Mouse (Mus musculus) urinary bladder, adult 18-20 months (tissue): ENCODE measurements around the gene Tspan9.
A peak's percentile ranks its signal among the peaks of the same experiment; 100 is the strongest.

Source experiments
- DNase-seq, 2 experiments: peaks; one replicate each; pipeline ENCODE4 v3.0.0; 2022; ENCODE audit warnings: low spot score in 2 of 2, mixed read lengths in 2 of 2

Gene Tspan9

GRCm38 (mm10) chr6:128133679-128134191, 9.7 kb downstream of the Tspan9 start:
- no peak for DNase-seq

GRCm38 (mm10) chr6:128132581-128132980, 10.8 kb downstream of the Tspan9 start:
- DNase-seq: no peak

GRCm38 (mm10) chr6:128131390-128131789, 12.0 kb downstream of the Tspan9 start:
- DNase-seq: no peak

- no peak for DNase-seq
These were observed 12.7 kb downstream of the Tspan9 start for GRCm38 (mm10) chr6:128130686-128131085.

GRCm38 (mm10) chr6:128129382-128129781, 14.0 kb downstream of the Tspan9 start:
- no peak for DNase-seq

- no peak for DNase-seq
These were observed 16.1 kb downstream of the Tspan9 start for GRCm38 (mm10) chr6:128127312-128127711.

GRCm38 (mm10) chr6:128126876-128127275, 16.5 kb downstream of the Tspan9 start:
- DNase-seq: no peak

- DNase-seq: no peak
These were observed 17.9 kb downstream of the Tspan9 start for GRCm38 (mm10) chr6:128125464-128125863.

- no peak for DNase-seq
These were observed 19.0 kb downstream of the Tspan9 start for GRCm38 (mm10) chr6:128124222-128124971.

GRCm38 (mm10) chr6:128122127-128122526, 21.3 kb downstream of the Tspan9 start:
- no peak for DNase-seq

- DNase-seq: peak in 1 of 2 experiments; percentile 57
These were observed 21.7 kb downstream of the Tspan9 start for GRCm38 (mm10) chr6:128121691-128122090.

GRCm38 (mm10) chr6:128120806-128121205, 22.6 kb downstream of the Tspan9 start:
- no peak for DNase-seq

GRCm38 (mm10) chr6:128118670-128119230, 24.6 kb downstream of the Tspan9 start:
- DNase-seq: no peak

- no peak for DNase-seq
These were observed 26.4 kb downstream of the Tspan9 start for GRCm38 (mm10) chr6:128116836-128117542.

- no peak for DNase-seq
These were observed 27.1 kb downstream of the Tspan9 start for GRCm38 (mm10) chr6:128116344-128116743.

GRCm38 (mm10) chr6:128115121-128115520, 28.3 kb downstream of the Tspan9 start:
- no peak for DNase-seq

GRCm38 (mm10) chr6:128112605-128113004, 30.8 kb downstream of the Tspan9 start:
- DNase-seq: no peak

GRCm38 (mm10) chr6:128111784-128112183, 31.6 kb downstream of the Tspan9 start:
- DNase-seq: no peak

GRCm38 (mm10) chr6:128108324-128109035, 34.9 kb downstream of the Tspan9 start:
- DNase-seq: no peak

- no peak for DNase-seq
These were observed 35.7 kb downstream of the Tspan9 start for GRCm38 (mm10) chr6:128107698-128108097.

- no peak for DNase-seq
These were observed 37.2 kb downstream of the Tspan9 start for GRCm38 (mm10) chr6:128106154-128106553.
